Mouse (Mus musculus) heart, embryonic 15.5 days (tissue): ENCODE results near the gene Ulk4. TPM values are rescaled to one million over a fixed set of nuclear protein-coding genes. Genes with fewer than 3 reads are reported as not detected.

Source experiments
- microRNA-seq: library from miRNA; unstranded; fragments of <30 nt; microRNA quantifications from one replicate; pipeline ENCODE4, GENCODE M21; 2016
- polyA plus RNA-seq: library from polyadenylated mRNA; unstranded; fragments of >200 nt; fragmentation: Nextera tagmentation; extraction: Ambion mirVana; gene quantifications from 2 replicates; pipeline ENCODE4 v1.2.1, GENCODE M21; 2015

Ulk4 gene
- polyA plus RNA-seq, 1 experiment from 2014 or later = 89.3 TPM

Small RNA genes lying within 50 kb of the gene (microRNA-seq; reads per million reads assigned to microRNA genes)
- not detected for gene Mir7090

Other genes with a start within 250 kb of the Ulk4 start
- gene Trak1, start 20.3 kb upstream of the Ulk4 start, polyA plus RNA-seq = 37.0 and 46.4 TPM in 2 replicates
- gene Cck, start 218.5 kb upstream of the Ulk4 start, polyA plus RNA-seq = 0.81 and 1.1 TPM in 2 replicates